In genomic region chr9:7184172-7184896, GRCm38 (mm10) we compare ENCODE assay signal across 8 mouse cellular contexts. TPM values are rescaled to one million over a fixed set of nuclear protein-coding genes. Genes with fewer than 3 reads are reported as not detected.
A peak's percentile ranks its signal among the peaks of the same experiment; 100 is the strongest.
DNase-seq lines count a peak whose midpoint lies in the region; ATAC-seq lines count a peak whose summit lies in the region.

Gene Dync2h1, minus strand, starts transcription at chr9:7184446.
Gene Dcun1d5, plus strand, starts transcription at chr9:7184520.

- intact Hi-C loops in heart, postnatal 14 days (cut with DNase I), result no loop called here

- 0 out of 2 replicates have a peak, but pooled peaks cover 2% of the 10 kb centered on the region for H3K36me3 ChIP-seq in forebrain, embryonic 14.5 days (ENCODE audit: control insufficient read depth, insufficient read depth, low read length)
- no peaks in the 10 kb centered on the region for H3K36me3 ChIP-seq in neural tube, embryonic 15.5 days

- H3K9ac ChIP-seq in forebrain, embryonic 14.5 days (ENCODE audit: low read length), result peak within 1 kb of the TSS; percentile 91
- peak within 1 kb of the TSS; percentile 95 for H3K9ac ChIP-seq in neural tube, embryonic 15.5 days (replicated peaks)

- H3K4me3 ChIP-seq in forebrain, embryonic 14.5 days (ENCODE audit: low read depth, low read length), result peak within 1 kb of the TSS; percentile 92
- peak within 1 kb of the TSS; percentile 99 for H3K4me3 ChIP-seq in neural tube, embryonic 15.5 days (replicated peaks)

- peak; percentile 100 for ATAC-seq in forebrain, embryonic 14.5 days
- ATAC-seq in neural tube, embryonic 15.5 days (ENCODE audit: low FRiP score), result peak; percentile 100

- H3K4me2 ChIP-seq in forebrain, embryonic 14.5 days (ENCODE audit: low read length), result peak within 1 kb of the TSS; percentile 91
- peak within 1 kb of the TSS; percentile 88 for H3K4me2 ChIP-seq in neural tube, embryonic 15.5 days

- no peaks in the 10 kb centered on the region for H3K27me3 ChIP-seq in forebrain, embryonic 14.5 days (replicated peaks; ENCODE audit: control insufficient read depth, insufficient read depth, low read length)
- H3K27me3 ChIP-seq in neural tube, embryonic 15.5 days (replicated peaks), result no peaks in the 10 kb centered on the region

- DNase-seq in ES-CJ7 (ENCODE audit: low read depth, low spot score), result peak; percentile 94
- peak; percentile 88 for DNase-seq in cerebellum, adult 11 months
- peak; percentile 98 for DNase-seq in forebrain, embryonic 14.5 days (ENCODE audit: low spot score)
- peak; percentile 91 to 96 for DNase-seq in heart, postnatal 14 days
- peak; percentile 92 for DNase-seq in layer of hippocampus, adult 11-12 months (ENCODE audit: low spot score)
- peak; percentile 95 to 96 for DNase-seq in lung, adult 18-20 months
- peak; percentile 95 for DNase-seq in testis, postnatal 14 days (ENCODE audit: low spot score)

- peak within 1 kb of the TSS; percentile 93 for H3K27ac ChIP-seq in forebrain, embryonic 14.5 days (ENCODE audit: low read depth, low read length)
- peak within 1 kb of the TSS; percentile 93 for H3K27ac ChIP-seq in neural tube, embryonic 15.5 days (replicated peaks)

- H3K4me1 ChIP-seq in forebrain, embryonic 14.5 days (ENCODE audit: control insufficient read depth, insufficient read depth, low read length), result peaks cover 11% of the 10 kb centered on the region
- peaks cover 30% of the 10 kb centered on the region for H3K4me1 ChIP-seq in neural tube, embryonic 15.5 days

- under 1% methylated on average over 58 of the region's 62 CpGs for whole genome bisulfite sequencing in forebrain, embryonic 14.5 days
- under 1% methylated on average over 61 of the region's 62 CpGs for WGBS in neural tube, embryonic 15.5 days

- no peaks in the 10 kb centered on the region for H3K9me3 ChIP-seq in forebrain, embryonic 14.5 days (replicated peaks; ENCODE audit: control insufficient read depth, low read length)
- H3K9me3 ChIP-seq in neural tube, embryonic 15.5 days (replicated peaks), result no peaks in the 10 kb centered on the region

RNA-seq across cellular contexts. Expression of gene Dync2h1, which starts in this region (rescaled TPM):
- 15.5 and 20.5 TPM in 2 replicates for polyA plus RNA-seq in forebrain, embryonic 14.5 days (2014; fragmentation: Nextera tagmentation; extraction: Ambion mirVana)
- total RNA-seq in heart, postnatal 14 days (2021), result 1 to 10 TPM; 3.8 TPM
- polyA plus RNA-seq in neural tube, embryonic 15.5 days (2015; fragmentation: Nextera tagmentation; extraction: Ambion mirVana), result 17.4 and 18.9 TPM in 2 replicates

RNA-seq across cellular contexts. Expression of gene Dcun1d5, which starts in this region (rescaled TPM):
- 134 and 141 TPM in 2 replicates for polyA plus RNA-seq in forebrain, embryonic 14.5 days (2014; fragmentation: Nextera tagmentation; extraction: Ambion mirVana)
- total RNA-seq in heart, postnatal 14 days (2021), result 10 to 100 TPM; 57.3 to 58.1 TPM
- polyA plus RNA-seq in neural tube, embryonic 15.5 days (2015; fragmentation: Nextera tagmentation; extraction: Ambion mirVana), result 103 and 121 TPM in 2 replicates

Comparison
In these comparisons a context has a peak if more than half of its experiments do, and no peak if none do; other contexts are left out.
1. Peak in every context shown above with its lines: DNase-seq, ATAC-seq, H3K4me3 ChIP-seq and H3K27ac ChIP-seq.